Mouse (Mus musculus) intestine, postnatal 0 days (tissue): ENCODE results near the gene Serpina3m. TPM values are rescaled to one million over a fixed set of nuclear protein-coding genes. Genes with fewer than 3 reads are reported as not detected.
"Not testable (repeated sequence)": the region's sequence is repeated elsewhere in the genome, so short reads cannot be mapped to it uniquely, and the experiment has no call there.

Source experiments
- ATAC-seq: fragments of 200-750 bp; cut with Nextera tagmentation; 2 replicates; pipeline ENCODE4 v1.8.0; 2017; ENCODE audit warnings: mild to moderate bottlenecking, moderate TSS enrichment, moderate library complexity
- H3K27ac ChIP-seq: fragments of 300-500 bp; sonication (generic); 2 replicates; pipeline ENCODE4 v1.5.1; 2014; ENCODE audit warnings: mild to moderate bottlenecking, low read depth, low read length, moderate library complexity
- H3K27me3 ChIP-seq: fragments of 300-500 bp; sonication (generic); replicated peaks from 2 replicates; pipeline ENCODE4 v1.6.1; 2014; ENCODE audit warnings: low read length, mixed read lengths; ENCODE audit not compliant: control insufficient read depth, insufficient read depth
- H3K36me3 ChIP-seq: fragments of 300-500 bp; sonication (generic); 2 replicates; pipeline ENCODE4 v1.6.1; 2014; ENCODE audit warnings: mild to moderate bottlenecking, moderate library complexity; ENCODE audit not compliant: control insufficient read depth, insufficient read depth
- H3K4me1 ChIP-seq: fragments of 300-500 bp; sonication (generic); replicated peaks from 2 replicates; pipeline ENCODE4 v1.6.1; 2014; ENCODE audit warnings: antibody characterized with exemption, low read length, mixed read lengths; ENCODE audit not compliant: control insufficient read depth, insufficient read depth
- H3K4me2 ChIP-seq: fragments of 300-500 bp; sonication (generic); replicated peaks from 2 replicates; pipeline ENCODE4 v1.6.1; 2014; ENCODE audit warnings: low read depth, mild to moderate bottlenecking, moderate library complexity
- H3K4me3 ChIP-seq: fragments of 300-500 bp; sonication (generic); 2 replicates; pipeline ENCODE4 v1.5.1; 2014; ENCODE audit warnings: low read depth, low read length
- H3K9ac ChIP-seq: fragments of 300-500 bp; sonication (generic); 2 replicates; pipeline ENCODE4 v1.6.1; 2014; ENCODE audit warnings: mild to moderate bottlenecking, low read depth, low read length
- H3K9me3 ChIP-seq: fragments of 300-500 bp; sonication (generic); 2 replicates; pipeline ENCODE4 v1.6.1; 2016; ENCODE audit warnings: mixed run types; ENCODE audit not compliant: control insufficient read depth
- CTCF ChIP-seq: sonication (generic); IDR thresholded peaks from 2 replicates; pipeline ENCODE4 v1.5.1; 2016; ENCODE audit warnings: low read depth, mild to moderate bottlenecking, control low read depth, antibody characterized with exemption, moderate library complexity
- WGBS: fragments of 180-500 bp; shearing (Covaris S2); extraction: QIAGEN DNeasy Blood & Tissue Kit; methylation state at CpG from one replicate; pipeline ENCODE4 v1.1.7; 2014; 5-methylcytosine and 5-hydroxymethylcytosine counted together
- polyA plus RNA-seq: library from polyadenylated mRNA; unstranded; fragments of >200 nt; fragmentation: Nextera tagmentation; extraction: Ambion mirVana; gene quantifications from 2 replicates; pipeline ENCODE4 v1.2.1, GENCODE M21; 2015

Gene Serpina3m
- polyA plus RNA-seq, 1 experiment from 2014 or later: not detected

DNA sequence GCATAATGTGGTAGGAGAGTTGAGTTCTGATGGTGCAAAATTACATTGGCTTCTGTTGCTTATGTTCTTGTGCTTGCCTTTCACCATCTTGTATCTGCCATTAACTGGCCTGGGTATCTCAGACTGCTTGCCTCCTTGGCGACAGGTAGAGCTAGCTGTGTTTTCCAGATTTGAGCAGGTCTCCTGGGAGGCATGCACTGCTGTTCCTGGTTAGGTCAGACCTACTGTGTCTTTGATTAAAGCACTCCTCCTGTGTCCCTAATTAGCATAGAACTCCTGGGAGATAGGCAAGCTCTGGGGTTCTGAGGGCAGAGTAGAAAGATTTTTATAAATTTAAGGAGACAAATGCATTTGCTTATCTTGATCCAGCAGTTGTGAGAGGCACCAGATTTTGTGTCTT, 6.6 kb upstream of the Serpina3m start:
- no peak overlapping the region for H3K4me2 ChIP-seq
- TF ChIP-seq CTCF: no peak
- no peaks in the 10 kb centered on the region for H3K36me3 ChIP-seq
- no peak overlapping the region for H3K9ac ChIP-seq
- no peaks in the 10 kb centered on the region for H3K27me3 ChIP-seq
- no peak overlapping the region for H3K27ac ChIP-seq
- no peak for ATAC-seq
- no peak overlapping the region for H3K4me3 ChIP-seq
- no peaks in the 10 kb centered on the region for H3K4me1 ChIP-seq
- no peaks in the 10 kb centered on the region for H3K9me3 ChIP-seq
- 58% methylated on average over 1 of the region's 1 CpGs for WGBS

DNA sequence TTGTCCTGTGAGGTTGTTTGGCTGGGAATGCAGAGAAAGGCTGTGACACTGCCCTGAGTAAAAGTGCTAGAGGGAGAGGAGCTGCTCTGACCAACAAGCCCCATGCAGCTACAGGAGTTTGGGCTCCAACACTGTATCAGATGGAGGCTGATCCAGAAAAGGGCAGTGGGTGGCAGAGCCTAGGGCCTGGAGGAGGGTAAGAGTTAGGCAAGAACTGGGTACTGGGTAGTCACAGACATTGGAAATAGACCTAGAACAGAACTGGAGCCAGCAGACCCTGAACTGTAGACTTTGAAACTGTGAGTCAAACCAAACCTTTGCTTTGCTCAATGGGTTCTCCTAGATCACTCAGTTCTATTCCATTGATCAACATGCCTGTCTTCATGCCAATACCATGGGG, 1.4 kb upstream of the Serpina3m start:
- not testable (repeated sequence) for H3K9me3 ChIP-seq, H3K27me3 ChIP-seq, H3K36me3 ChIP-seq, H3K4me2 ChIP-seq, H3K9ac ChIP-seq, H3K4me1 ChIP-seq, H3K27ac ChIP-seq, ATAC-seq, H3K4me3 ChIP-seq

DNA sequence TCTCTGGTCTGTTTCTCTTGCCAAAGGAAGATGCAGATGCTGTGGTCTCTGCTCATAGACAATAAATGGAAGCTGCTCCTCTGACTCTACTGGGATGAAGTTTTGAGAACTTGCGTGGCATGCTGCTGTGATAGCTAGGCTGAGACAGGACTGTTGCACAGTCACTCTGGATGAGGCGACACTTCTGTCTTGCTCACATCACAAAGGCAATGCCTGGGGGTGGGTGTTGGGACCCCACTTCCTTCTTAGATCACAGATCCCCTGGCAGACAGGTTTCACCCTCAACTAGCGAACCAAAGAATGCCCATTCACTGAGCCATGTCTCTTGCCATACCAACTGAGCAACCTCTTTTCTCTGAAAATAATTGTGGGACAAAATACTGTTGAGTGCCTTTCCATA, 419 bp downstream of the Serpina3m start:
- Histone ChIP-seq H3K4me1 (no peaks in the 10 kb centered on the region), H3K36me3 (no peaks in the 10 kb centered on the region), H3K4me3 (no peak overlapping the region), H3K4me2 (no peak overlapping the region), H3K9ac (no peak overlapping the region), H3K27me3 (no peaks in the 10 kb centered on the region), H3K27ac (no peak overlapping the region), H3K9me3 (no peaks in the 10 kb centered on the region)
- TF ChIP-seq CTCF: no peak
- 94% methylated on average over 3 of the region's 3 CpGs for WGBS
- ATAC-seq: no peak

DNA sequence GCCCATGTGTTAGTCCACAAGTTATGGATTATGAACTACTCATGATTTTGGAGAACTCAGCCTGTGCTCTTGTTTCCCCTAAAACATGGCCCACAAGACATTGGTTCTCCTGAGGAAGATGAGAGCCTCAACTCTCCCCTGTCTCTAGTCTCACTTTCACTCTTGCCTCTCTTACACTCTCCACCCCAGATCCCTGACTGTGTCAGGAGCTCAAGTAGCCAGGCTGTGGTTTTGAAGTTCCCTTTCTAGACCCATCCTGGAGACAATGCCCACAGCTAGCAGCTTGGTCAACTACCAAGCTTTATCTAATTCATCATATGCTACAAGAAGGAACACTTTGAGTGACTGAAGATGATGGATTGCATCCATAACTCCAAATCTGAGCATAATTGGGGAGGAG, 4.2 kb downstream of the Serpina3m start:
- not testable (repeated sequence) for H3K4me2 ChIP-seq, H3K27ac ChIP-seq, H3K36me3 ChIP-seq, H3K4me3 ChIP-seq, H3K4me1 ChIP-seq, H3K9me3 ChIP-seq, ATAC-seq, H3K9ac ChIP-seq, H3K27me3 ChIP-seq

DNA sequence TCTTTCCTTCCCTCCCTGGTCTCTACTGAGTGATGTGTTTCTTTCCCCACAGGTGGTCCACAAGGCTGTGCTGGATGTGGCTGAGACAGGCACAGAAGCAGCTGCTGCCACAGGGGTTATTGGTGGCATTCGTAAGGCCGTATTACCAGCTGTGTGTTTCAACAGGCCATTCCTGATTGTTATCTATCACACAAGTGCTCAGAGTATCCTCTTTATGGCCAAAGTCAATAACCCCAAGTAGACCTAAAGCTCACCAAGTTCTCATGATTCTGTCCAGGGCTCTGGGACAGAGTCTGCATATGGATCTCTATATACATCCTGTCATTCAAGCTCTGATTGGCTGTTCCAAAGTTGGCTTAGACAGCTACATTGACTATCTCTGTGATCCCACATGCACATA, 6.9 kb downstream of the Serpina3m start:
- H3K4me1 ChIP-seq: no peaks in the 10 kb centered on the region
- H3K9me3 ChIP-seq: no peaks in the 10 kb centered on the region
- ATAC-seq: no peak
- H3K4me2 ChIP-seq: no peak overlapping the region
- H3K27ac ChIP-seq: no peak overlapping the region
- WGBS: 69% methylated on average over 2 of the region's 2 CpGs
- no peaks in the 10 kb centered on the region for H3K36me3 ChIP-seq
- H3K27me3 ChIP-seq: no peaks in the 10 kb centered on the region
- H3K9ac ChIP-seq: no peak overlapping the region
- TF ChIP-seq CTCF: no peak
- no peak overlapping the region for H3K4me3 ChIP-seq

DNA sequence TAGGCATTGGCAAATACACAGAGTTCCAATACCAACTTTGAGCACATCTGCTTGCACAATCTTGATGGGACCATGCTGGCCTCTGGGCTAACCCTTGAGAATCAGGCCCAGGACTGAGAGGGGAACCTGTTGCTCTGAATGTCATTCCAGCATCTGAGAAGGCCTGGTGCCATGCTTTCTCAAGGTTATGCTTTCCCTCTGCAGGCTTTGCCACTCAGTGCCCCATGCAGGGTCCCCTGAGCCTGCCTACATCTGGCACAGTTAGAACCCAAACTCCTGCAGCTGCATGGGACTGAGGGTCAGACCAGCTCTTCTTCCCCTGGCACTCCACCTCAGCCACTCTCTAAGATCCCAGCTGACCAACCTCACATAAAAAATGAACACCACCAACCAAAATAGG, 7.4 kb downstream of the Serpina3m start:
- no peak overlapping the region for H3K9ac ChIP-seq
- no peak overlapping the region for H3K4me2 ChIP-seq
- no peak overlapping the region for H3K27ac ChIP-seq
- no peak for TF ChIP-seq CTCF
- ATAC-seq: no peak
- no peaks in the 10 kb centered on the region for H3K4me1 ChIP-seq
- no peaks in the 10 kb centered on the region for H3K9me3 ChIP-seq
- H3K4me3 ChIP-seq: no peak overlapping the region
- H3K27me3 ChIP-seq: no peaks in the 10 kb centered on the region
- H3K36me3 ChIP-seq: no peaks in the 10 kb centered on the region

DNA sequence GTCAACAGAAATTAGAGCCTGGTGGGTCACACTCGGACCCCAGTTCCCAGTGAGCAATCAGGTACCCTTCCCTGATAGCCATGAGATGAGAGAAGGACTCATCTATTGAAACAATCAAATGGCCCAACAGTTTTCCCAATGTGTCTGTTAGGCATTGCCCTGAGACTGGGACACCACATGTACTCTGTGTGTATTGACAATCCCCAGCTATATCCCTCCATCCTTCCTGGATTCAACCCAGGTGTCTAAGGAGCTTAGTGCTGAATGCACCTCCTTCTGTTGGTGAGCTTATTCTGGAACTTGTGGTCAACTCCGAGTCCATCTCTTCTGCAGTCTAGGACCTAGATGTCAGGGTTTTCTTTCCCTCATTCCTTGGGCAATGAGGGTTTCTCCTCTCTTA, 8.8 kb downstream of the Serpina3m start:
- H3K4me1 ChIP-seq: no peaks in the 10 kb centered on the region
- ATAC-seq: no peak

More for the DNA sequence above, 8.8 kb downstream of the Serpina3m start:
- no peak overlapping the region for H3K27ac ChIP-seq
- no peak overlapping the region for H3K4me2 ChIP-seq
- H3K36me3 ChIP-seq: no peaks in the 10 kb centered on the region
- 78% methylated on average over 2 of the region's 2 CpGs for WGBS
- no peak for TF ChIP-seq CTCF
- no peak overlapping the region for H3K4me3 ChIP-seq
- no peaks in the 10 kb centered on the region for H3K9me3 ChIP-seq
- H3K27me3 ChIP-seq: no peaks in the 10 kb centered on the region
- no peak overlapping the region for H3K9ac ChIP-seq
